Mouse (Mus musculus) heart, embryonic 16.5 days (tissue): Measurements from ENCODE around the gene Cntnap2. TPM values are rescaled to one million over a fixed set of nuclear protein-coding genes. Genes with fewer than 3 reads are reported as not detected.

Experiments used
- ATAC-seq: fragments of 200-750 bp; cut with Nextera tagmentation; replicated peaks from 2 replicates; pipeline ENCODE4 v1.8.0; 2017; ENCODE audit warnings: moderate number of reproducible peaks; ENCODE audit not compliant: insufficient read depth, low FRiP score; ENCODE audit errors: extremely low read depth
- H3K27ac ChIP-seq: fragments of 300-500 bp; sonication (generic); 2 replicates; pipeline ENCODE4 v1.5.1; 2014; ENCODE audit warnings: mild to moderate bottlenecking, low read length, control low read depth, moderate library complexity
- H3K27me3 ChIP-seq: fragments of 300-500 bp; sonication (generic); 2 replicates; pipeline ENCODE4 v1.6.1; 2014; ENCODE audit warnings: low read length, mixed read lengths; ENCODE audit not compliant: control insufficient read depth, insufficient read depth
- H3K36me3 ChIP-seq: fragments of 300-500 bp; sonication (generic); 2 replicates; pipeline ENCODE4 v1.6.1; 2014; ENCODE audit not compliant: control insufficient read depth, insufficient read depth
- H3K4me1 ChIP-seq: fragments of 300-500 bp; sonication (generic); 2 replicates; pipeline ENCODE4 v1.6.1; 2014; ENCODE audit warnings: low read length, mixed read lengths; ENCODE audit not compliant: control insufficient read depth, insufficient read depth
- H3K4me2 ChIP-seq: fragments of 300-500 bp; sonication (generic); 2 replicates; pipeline ENCODE4 v1.6.1; 2014; ENCODE audit warnings: low read depth, mild to moderate bottlenecking, control low read depth, low read length
- H3K4me3 ChIP-seq: fragments of 300-500 bp; sonication (generic); 2 replicates; pipeline ENCODE4 v1.5.1; 2014; ENCODE audit warnings: mild to moderate bottlenecking, control low read depth, low read length
- H3K9ac ChIP-seq: fragments of 300-500 bp; sonication (generic); 2 replicates; pipeline ENCODE4 v1.6.1; 2014; ENCODE audit warnings: low read length, control low read depth
- H3K9me3 ChIP-seq: fragments of 300-500 bp; sonication (generic); replicated peaks from 2 replicates; pipeline ENCODE4 v1.6.1; 2016; ENCODE audit warnings: low read length; ENCODE audit not compliant: control insufficient read depth
- WGBS: fragments of 180-500 bp; shearing (Covaris S2); extraction: QIAGEN DNeasy Blood & Tissue Kit; methylation state at CpG from one replicate; pipeline ENCODE4 v1.1.7; 2014; 5-methylcytosine and 5-hydroxymethylcytosine counted together
- polyA plus RNA-seq: library from polyadenylated mRNA; unstranded; fragments of >200 nt; fragmentation: Nextera tagmentation; extraction: Ambion mirVana; gene quantifications from 2 replicates; pipeline ENCODE4 v1.2.1, GENCODE M21; 2015

Cntnap2 gene
- polyA plus RNA-seq, 1 experiment from 2014 or later = 0.46 TPM

GRCm38 (mm10) chr6:46699343-46699742 is 1640.2 kb downstream of the Cntnap2 start:
- H3K36me3 ChIP-seq = no peaks in the 10 kb centered on the region
- H3K9ac ChIP-seq = no peak overlapping the region
- ATAC-seq = no peak
- no peak overlapping the region for H3K4me2 ChIP-seq
- H3K27ac ChIP-seq = no peak overlapping the region
- H3K4me3 ChIP-seq = no peak overlapping the region
- WGBS = 84% methylated on average over 2 of the region's 2 CpGs
- no peaks in the 10 kb centered on the region for H3K27me3 ChIP-seq
- no peaks in the 10 kb centered on the region for H3K4me1 ChIP-seq
- H3K9me3 ChIP-seq = no peaks in the 10 kb centered on the region

- no peaks in the 10 kb centered on the region for H3K4me1 ChIP-seq
- H3K27ac ChIP-seq = no peak overlapping the region
- no peak overlapping the region for H3K9ac ChIP-seq
- H3K4me2 ChIP-seq = no peak overlapping the region
- ATAC-seq = no peak
- no peak overlapping the region for H3K4me3 ChIP-seq
- no peaks in the 10 kb centered on the region for H3K9me3 ChIP-seq
- H3K36me3 ChIP-seq = no peaks in the 10 kb centered on the region
- H3K27me3 ChIP-seq = no peaks in the 10 kb centered on the region
- WGBS = 74% methylated on average over 7 of the region's 7 CpGs
Observed at GRCm38 (mm10) chr6:46704293-46705170, 1645.4 kb downstream of the Cntnap2 start.

- WGBS = 80% methylated on average over 3 of the region's 3 CpGs
- no peaks in the 10 kb centered on the region for H3K27me3 ChIP-seq
- no peaks in the 10 kb centered on the region for H3K9me3 ChIP-seq
- H3K36me3 ChIP-seq = no peaks in the 10 kb centered on the region
- H3K4me1 ChIP-seq = no peaks in the 10 kb centered on the region
- H3K4me3 ChIP-seq = no peak overlapping the region
- H3K4me2 ChIP-seq = no peak overlapping the region
- no peak overlapping the region for H3K27ac ChIP-seq
- H3K9ac ChIP-seq = no peak overlapping the region
- ATAC-seq = no peak
Observed at GRCm38 (mm10) chr6:46705926-46706325, 1646.8 kb downstream of the Cntnap2 start.

- no peak for ATAC-seq
- no peaks in the 10 kb centered on the region for H3K36me3 ChIP-seq
- no peak overlapping the region for H3K4me3 ChIP-seq
- H3K27ac ChIP-seq = no peak overlapping the region
- 44% methylated on average over 2 of the region's 2 CpGs for WGBS
- H3K9ac ChIP-seq = no peak overlapping the region
- H3K4me1 ChIP-seq = no peaks in the 10 kb centered on the region
- no peak overlapping the region for H3K4me2 ChIP-seq
- no peaks in the 10 kb centered on the region for H3K9me3 ChIP-seq
- no peaks in the 10 kb centered on the region for H3K27me3 ChIP-seq
Observed at GRCm38 (mm10) chr6:46716576-46716975, 1657.4 kb downstream of the Cntnap2 start.

- H3K36me3 ChIP-seq = no peaks in the 10 kb centered on the region
- H3K27ac ChIP-seq = no peak overlapping the region
- no peaks in the 10 kb centered on the region for H3K9me3 ChIP-seq
- H3K4me2 ChIP-seq = no peak overlapping the region
- no peaks in the 10 kb centered on the region for H3K27me3 ChIP-seq
- no peak overlapping the region for H3K4me3 ChIP-seq
- ATAC-seq = no peak
- H3K4me1 ChIP-seq = no peaks in the 10 kb centered on the region
- no peak overlapping the region for H3K9ac ChIP-seq
Observed at GRCm38 (mm10) chr6:46733794-46734193, 1674.6 kb downstream of the Cntnap2 start.

- Histone ChIP-seq H3K9ac (no peak overlapping the region), H3K36me3 (no peaks in the 10 kb centered on the region), H3K4me1 (no peaks in the 10 kb centered on the region), H3K4me3 (no peak overlapping the region), H3K27ac (no peak overlapping the region), H3K27me3 (no peaks in the 10 kb centered on the region), H3K9me3 (no peaks in the 10 kb centered on the region), H3K4me2 (no peak overlapping the region)
- ATAC-seq = no peak
Observed at GRCm38 (mm10) chr6:46748448-46748847, 1689.3 kb downstream of the Cntnap2 start.

- Histone ChIP-seq H3K4me2 (no peak overlapping the region), H3K4me1 (no peaks in the 10 kb centered on the region), H3K4me3 (no peak overlapping the region), H3K27ac (no peak overlapping the region), H3K9me3 (no peaks in the 10 kb centered on the region), H3K36me3 (no peaks in the 10 kb centered on the region), H3K9ac (no peak overlapping the region), H3K27me3 (no peaks in the 10 kb centered on the region)
- 77% methylated on average over 3 of the region's 3 CpGs for WGBS
- no peak for ATAC-seq
Observed at GRCm38 (mm10) chr6:46763481-46763880, 1704.3 kb downstream of the Cntnap2 start.

- H3K9ac ChIP-seq = no peak overlapping the region
- H3K27ac ChIP-seq = no peak overlapping the region
- no peak overlapping the region for H3K4me3 ChIP-seq
- H3K36me3 ChIP-seq = no peaks in the 10 kb centered on the region
- no peak overlapping the region for H3K4me2 ChIP-seq
- H3K4me1 ChIP-seq = no peaks in the 10 kb centered on the region
- H3K9me3 ChIP-seq = no peaks in the 10 kb centered on the region
- no peak for ATAC-seq
- no peaks in the 10 kb centered on the region for H3K27me3 ChIP-seq
Observed at GRCm38 (mm10) chr6:46774529-46774928, 1715.4 kb downstream of the Cntnap2 start.

- Histone ChIP-seq H3K4me2 (no peak overlapping the region), H3K27me3 (no peaks in the 10 kb centered on the region), H3K4me3 (no peak overlapping the region), H3K9me3 (no peaks in the 10 kb centered on the region; the same call in 1 of the 2 replicates), H3K4me1 (no peaks in the 10 kb centered on the region), H3K9ac (no peak overlapping the region), H3K27ac (no peak overlapping the region), H3K36me3 (no peaks in the 10 kb centered on the region)
- 60% methylated on average over 4 of the region's 4 CpGs for WGBS
- ATAC-seq = no peak
Observed at GRCm38 (mm10) chr6:46802264-46803110, 1743.3 kb downstream of the Cntnap2 start.
